Mouse (Mus musculus) midbrain, embryonic 13.5 days (tissue): ENCODE measurements around the gene Rnd3. TPM values are rescaled to one million over a fixed set of nuclear protein-coding genes. Genes with fewer than 3 reads are reported as not detected.

ENCODE experiments used
- ATAC-seq: fragments of 200-750 bp; cut with Nextera tagmentation; 2 replicates; pipeline ENCODE4 v1.8.0; 2017; ENCODE audit warnings: mild to moderate bottlenecking, moderate TSS enrichment, moderate library complexity
- H3K27ac ChIP-seq: fragments of 300-500 bp; sonication (generic); 2 replicates; pipeline ENCODE4 v1.5.1; 2015; ENCODE audit warnings: inconsistent platforms, mild to moderate bottlenecking, moderate library complexity
- H3K27me3 ChIP-seq: fragments of 300-500 bp; sonication (generic); 2 replicates; pipeline ENCODE4 v1.6.1; 2015; ENCODE audit warnings: mild to moderate bottlenecking, inconsistent platforms
- H3K36me3 ChIP-seq: fragments of 300-500 bp; sonication (generic); 2 replicates; pipeline ENCODE4 v1.6.1; 2015; ENCODE audit warnings: mild to moderate bottlenecking, inconsistent platforms
- H3K4me1 ChIP-seq: fragments of 300-500 bp; sonication (generic); replicated peaks from 2 replicates; pipeline ENCODE4 v1.6.1; 2015; ENCODE audit warnings: inconsistent platforms
- H3K4me2 ChIP-seq: fragments of 300-500 bp; sonication (generic); replicated peaks from 2 replicates; pipeline ENCODE4 v1.6.1; 2015; ENCODE audit warnings: moderate library complexity, mild to moderate bottlenecking, inconsistent platforms
- H3K4me3 ChIP-seq: fragments of 300-500 bp; sonication (generic); replicated peaks from 2 replicates; pipeline ENCODE4 v1.5.1; 2015; ENCODE audit warnings: mild to moderate bottlenecking, inconsistent platforms
- H3K9ac ChIP-seq: fragments of 300-500 bp; sonication (generic); replicated peaks from 2 replicates; pipeline ENCODE4 v1.6.1; 2015; ENCODE audit warnings: mild to moderate bottlenecking, inconsistent platforms
- H3K9me3 ChIP-seq: fragments of 300-500 bp; sonication (generic); 2 replicates; pipeline ENCODE4 v1.6.1; 2016; ENCODE audit warnings: mild to moderate bottlenecking, inconsistent platforms
- WGBS: fragments of 180-500 bp; shearing (Covaris S2); methylation state at CpG from one replicate; pipeline ENCODE4 v1.1.7; 2015; 5-methylcytosine and 5-hydroxymethylcytosine counted together
- polyA plus RNA-seq: library from polyadenylated mRNA; unstranded; fragments of >200 nt; fragmentation: Nextera tagmentation; extraction: Ambion mirVana; gene quantifications from 2 replicates; pipeline ENCODE4 v1.2.1, GENCODE M21; 2015

Gene Rnd3
- polyA plus RNA-seq, 1 experiment from 2014 or later = 325 TPM

GRCm38 (mm10) chr2:51108631-51109030 is 40.3 kb downstream of the Rnd3 start:
- H3K4me2 ChIP-seq = no peak overlapping the region
- no peaks in the 10 kb centered on the region for H3K9me3 ChIP-seq
- H3K9ac ChIP-seq = no peak overlapping the region
- H3K27me3 ChIP-seq = no peaks in the 10 kb centered on the region
- ATAC-seq = no peak
- no peaks in the 10 kb centered on the region for H3K36me3 ChIP-seq
- H3K4me1 ChIP-seq = no peaks in the 10 kb centered on the region
- no peak overlapping the region for H3K4me3 ChIP-seq
- WGBS = 69% methylated on average over 5 of the region's 5 CpGs
- no peak overlapping the region for H3K27ac ChIP-seq

GRCm38 (mm10) chr2:51101187-51101586 is 47.7 kb downstream of the Rnd3 start:
- H3K9ac ChIP-seq = no peak overlapping the region
- no peaks in the 10 kb centered on the region for H3K27me3 ChIP-seq
- H3K4me3 ChIP-seq = no peak overlapping the region
- no peaks in the 10 kb centered on the region for H3K36me3 ChIP-seq
- H3K4me1 ChIP-seq = peaks cover 5% of the 10 kb centered on the region
- no peaks in the 10 kb centered on the region for H3K9me3 ChIP-seq
- H3K27ac ChIP-seq = no peak overlapping the region
- WGBS = 77% methylated on average over 4 of the region's 4 CpGs
- ATAC-seq = no peak
- H3K4me2 ChIP-seq = no peak overlapping the region

- Histone ChIP-seq H3K4me3 (no peak overlapping the region), H3K36me3 (no peaks in the 10 kb centered on the region), H3K4me2 (no peak overlapping the region), H3K27ac (peak overlapping the region; percentile 37; the same call in 1 of the 2 replicates), H3K27me3 (no peaks in the 10 kb centered on the region), H3K4me1 (peaks cover 5% of the 10 kb centered on the region), H3K9ac (no peak overlapping the region), H3K9me3 (no peaks in the 10 kb centered on the region)
- WGBS = 49% methylated on average over 9 of the region's 9 CpGs
- ATAC-seq = 0 out of 2 replicates have a peak, but pooled peaks have one; percentile 24
Observed at GRCm38 (mm10) chr2:51099987-51100386, 48.9 kb downstream of the Rnd3 start.

GRCm38 (mm10) chr2:51099240-51099639 is 49.7 kb downstream of the Rnd3 start:
- H3K36me3 ChIP-seq = no peaks in the 10 kb centered on the region
- no peak overlapping the region for H3K9ac ChIP-seq
- H3K4me3 ChIP-seq = no peak overlapping the region
- no peak overlapping the region for H3K27ac ChIP-seq
- no peaks in the 10 kb centered on the region for H3K27me3 ChIP-seq
- peaks cover 5% of the 10 kb centered on the region for H3K4me1 ChIP-seq
- ATAC-seq = no peak
- H3K9me3 ChIP-seq = no peaks in the 10 kb centered on the region
- H3K4me2 ChIP-seq = no peak overlapping the region
- WGBS = 86% methylated on average over 1 of the region's 1 CpGs

- H3K4me2 ChIP-seq = no peak overlapping the region
- H3K4me1 ChIP-seq = peaks cover 51% of the 10 kb centered on the region
- H3K27me3 ChIP-seq = no peaks in the 10 kb centered on the region
- 34% methylated on average over 7 of the region's 7 CpGs for WGBS
- ATAC-seq = peak; percentile 34
- no peak overlapping the region for H3K9ac ChIP-seq
- no peaks in the 10 kb centered on the region for H3K36me3 ChIP-seq
- H3K27ac ChIP-seq = peak overlapping the region; percentile 69
- H3K9me3 ChIP-seq = no peaks in the 10 kb centered on the region
- H3K4me3 ChIP-seq = no peak overlapping the region
Observed at GRCm38 (mm10) chr2:51090688-51091087, 58.2 kb downstream of the Rnd3 start.

- Histone ChIP-seq H3K27ac (peak overlapping the region; percentile 69), H3K4me2 (no peak overlapping the region; the same call in 1 of the 2 replicates)
- peak; percentile 72 for ATAC-seq
Observed at GRCm38 (mm10) chr2:51090049-51090448, 58.9 kb downstream of the Rnd3 start.

GRCm38 (mm10) chr2:51088843-51089573 is 59.9 kb downstream of the Rnd3 start:
- Histone ChIP-seq H3K27ac (peak overlapping the region; percentile 69), H3K9ac (no peak overlapping the region), H3K4me3 (no peak overlapping the region), H3K4me2 (no peak overlapping the region), H3K9me3 (no peaks in the 10 kb centered on the region), H3K36me3 (no peaks in the 10 kb centered on the region), H3K4me1 (peaks cover 62% of the 10 kb centered on the region), H3K27me3 (no peaks in the 10 kb centered on the region)
- WGBS = 61% methylated on average over 11 of the region's 11 CpGs
- ATAC-seq = no peak

More at GRCm38 (mm10) chr2:51090049-51090448, 58.9 kb downstream of the Rnd3 start:
- no peaks in the 10 kb centered on the region for H3K27me3 ChIP-seq
- H3K4me1 ChIP-seq = peaks cover 56% of the 10 kb centered on the region
- no peak overlapping the region for H3K9ac ChIP-seq
- H3K9me3 ChIP-seq = no peaks in the 10 kb centered on the region
- no peak overlapping the region for H3K4me3 ChIP-seq
- WGBS = 8% methylated on average over 8 of the region's 8 CpGs
- H3K36me3 ChIP-seq = no peaks in the 10 kb centered on the region

GRCm38 (mm10) chr2:51088123-51088453 is 60.8 kb downstream of the Rnd3 start:
- ATAC-seq = peak; percentile 41
- 7% methylated on average over 3 of the region's 3 CpGs for WGBS
- Histone ChIP-seq H3K27me3 (no peaks in the 10 kb centered on the region), H3K9ac (no peak overlapping the region), H3K27ac (peak overlapping the region; percentile 88), H3K4me3 (no peak overlapping the region), H3K4me2 (peak overlapping the region; percentile 35), H3K36me3 (no peaks in the 10 kb centered on the region), H3K9me3 (no peaks in the 10 kb centered on the region), H3K4me1 (peaks cover 69% of the 10 kb centered on the region)

GRCm38 (mm10) chr2:51087307-51088122 is 61.4 kb downstream of the Rnd3 start:
- Histone ChIP-seq H3K9me3 (no peaks in the 10 kb centered on the region), H3K36me3 (no peaks in the 10 kb centered on the region), H3K27me3 (no peaks in the 10 kb centered on the region), H3K4me3 (no peak overlapping the region), H3K4me1 (peaks cover 74% of the 10 kb centered on the region), H3K4me2 (peak overlapping the region; percentile 35), H3K9ac (no peak overlapping the region), H3K27ac (peak overlapping the region; percentile 88)
- WGBS = 7% methylated on average over 12 of the region's 12 CpGs
- ATAC-seq = peak; percentile 84

GRCm38 (mm10) chr2:51085155-51085554 is 63.8 kb downstream of the Rnd3 start:
- WGBS = 38% methylated on average over 11 of the region's 11 CpGs
- no peaks in the 10 kb centered on the region for H3K9me3 ChIP-seq
- H3K27ac ChIP-seq = peak overlapping the region; percentile 44
- no peaks in the 10 kb centered on the region for H3K27me3 ChIP-seq
- no peaks in the 10 kb centered on the region for H3K36me3 ChIP-seq
- no peak overlapping the region for H3K9ac ChIP-seq
- ATAC-seq = no peak
- no peak overlapping the region for H3K4me3 ChIP-seq
- H3K4me2 ChIP-seq = no peak overlapping the region
- peaks cover 75% of the 10 kb centered on the region for H3K4me1 ChIP-seq

- Histone ChIP-seq H3K9ac (no peak overlapping the region), H3K9me3 (no peaks in the 10 kb centered on the region), H3K4me1 (peaks cover 54% of the 10 kb centered on the region), H3K27ac (peak overlapping the region; percentile 74), H3K27me3 (no peaks in the 10 kb centered on the region), H3K36me3 (no peaks in the 10 kb centered on the region), H3K4me3 (no peak overlapping the region), H3K4me2 (no peak overlapping the region)
- 23% methylated on average over 13 of the region's 13 CpGs for WGBS
- peak; percentile 85 for ATAC-seq
Observed at GRCm38 (mm10) chr2:51082714-51083351, 66.1 kb downstream of the Rnd3 start.
